Mouse (Mus musculus): ENCODE measurements around the gene Majin. TPM values are rescaled to one million over a fixed set of nuclear protein-coding genes. Genes with fewer than 3 reads are reported as not detected.

The Majin gene
- total and polyA plus RNA-seq, 3 experiments: not detected

- no peak for DNase-seq (ENCODE audit: extremely low read depth)
- no peaks in the 10 kb centered on the region for H3K79me2 ChIP-seq (replicated peaks; ENCODE audit: control insufficient read depth, extremely low read depth, insufficient read depth, poor library complexity, severe bottlenecking)
- no peak overlapping the region for H3K9ac ChIP-seq (ENCODE audit: insufficient read depth, low read depth)
- H3K4me2 ChIP-seq (ENCODE audit: insufficient read depth, low read depth, poor library complexity, severe bottlenecking): no peak overlapping the region
- in situ Hi-C loops (cut with MboI; ENCODE audit: low pct_ligation_motif_present, low pct_unique_long_range_greater_than_20kb, low sequenced_read_pairs) (no loop called here), dilution Hi-C loops (cut with MboI; ENCODE audit: extremely low pct_ligation_motif_present, extremely low pct_unique_long_range_greater_than_20kb, low sequenced_read_pairs) (no loop called here)
- no peak overlapping the region for H3K4me3 ChIP-seq (replicated peaks in 1 of 3; ENCODE audit: low read depth in 2 of 3, low read length in 2 of 3, poor library complexity in 1 of 3)
- H3K4me1 ChIP-seq (ENCODE audit: control insufficient read depth in 1 of 2, insufficient read depth in 2 of 2): peaks cover 2 to 23% of the 10 kb centered on the region in 2 experiments; a peak in 2 of 4 replicates
- no peaks in the 10 kb centered on the region for H3K9me3 ChIP-seq (replicated peaks; ENCODE audit: low read length)
- H3K36me3 ChIP-seq (replicated peaks in 1 of 2; ENCODE audit: control insufficient read depth in 1 of 2, insufficient read depth in 1 of 2, low read length in 1 of 2): peaks cover 14 to 37% of the 10 kb centered on the region in 2 experiments
- H3K27ac ChIP-seq (ENCODE audit: insufficient read depth, low read depth): no peak overlapping the region
- TF ChIP-seq SIN3A (IDR thresholded peaks at IDR 0.05; ENCODE audit: low read length) (no peak), IRF4 (IDR thresholded peaks at IDR 0.05; ENCODE audit: low read depth, low read length) (no peak), GABPA (IDR thresholded peaks at IDR 0.05; ENCODE audit: insufficient replicate concordance, low read depth, low read length) (no peak), KAT2A (IDR thresholded peaks at IDR 0.05; ENCODE audit: insufficient replicate concordance, low read length) (no peak), CTCF (conservative IDR thresholded peaks at IDR 0.05 in 1 of 2, IDR thresholded peaks at IDR 0.05 in 1 of 2; ENCODE audit: low read depth in 2 of 2, low read length in 2 of 2) (no peak), MEF2A (IDR thresholded peaks at IDR 0.05; ENCODE audit: borderline replicate concordance, low read depth, low read length) (no peak), EP300 (IDR thresholded peaks at IDR 0.05; ENCODE audit: low read length) (no peak), ZC3H11A (IDR thresholded peaks at IDR 0.05; ENCODE audit: low read depth, low read length) (no peak), ZKSCAN1 (IDR thresholded peaks at IDR 0.05; ENCODE audit: borderline replicate concordance, low read depth, low read length) (no peak), JUND (conservative IDR thresholded peaks at IDR 0.05; ENCODE audit: low read depth, low read length) (no peak), USF1 (IDR thresholded peaks at IDR 0.05; ENCODE audit: low read depth, low read length) (no peak), CHD1 (IDR thresholded peaks at IDR 0.05; ENCODE audit: low read depth, low read length) (no peak), BHLHE40 (IDR thresholded peaks at IDR 0.05; ENCODE audit: low read depth, low read length) (no peak), ZMIZ1 (IDR thresholded peaks at IDR 0.05; ENCODE audit: low read depth, low read length) (no peak), NRF1 (IDR thresholded peaks at IDR 0.05; ENCODE audit: low read depth, low read length) (no peak), MAZ (IDR thresholded peaks at IDR 0.05; ENCODE audit: low read depth, low read length) (no peak), UBTF (IDR thresholded peaks at IDR 0.05; ENCODE audit: low read depth, low read length) (no peak)
- no peaks in the 10 kb centered on the region for H3K27me3 ChIP-seq (replicated peaks)
These were observed 43.7 kb downstream of the Majin start for GRCm38 (mm10) chr19:6227864-6228263.

GRCm38 (mm10) chr19:6230411-6230810, 46.2 kb downstream of the Majin start:
- H3K4me1 ChIP-seq (ENCODE audit: control insufficient read depth in 1 of 2, insufficient read depth in 2 of 2): peaks cover 2 to 27% of the 10 kb centered on the region in 2 experiments; a peak in 2 of 4 replicates
- H3K36me3 ChIP-seq (replicated peaks in 1 of 2; ENCODE audit: control insufficient read depth in 1 of 2, insufficient read depth in 1 of 2, low read length in 1 of 2): peaks cover 14 to 40% of the 10 kb centered on the region in 2 experiments
- no peak overlapping the region for H3K4me2 ChIP-seq (ENCODE audit: insufficient read depth, low read depth, poor library complexity, severe bottlenecking)
- no peak overlapping the region for H3K9ac ChIP-seq (ENCODE audit: insufficient read depth, low read depth)
- H3K27me3 ChIP-seq (replicated peaks): no peaks in the 10 kb centered on the region
- no peak overlapping the region for H3K27ac ChIP-seq (ENCODE audit: insufficient read depth, low read depth)
- no peaks in the 10 kb centered on the region for H3K9me3 ChIP-seq (replicated peaks; ENCODE audit: low read length)
- DNase-seq (ENCODE audit: extremely low read depth): no peak
- H3K4me3 ChIP-seq (replicated peaks in 1 of 3; ENCODE audit: low read depth in 2 of 3, low read length in 2 of 3, poor library complexity in 1 of 3): no peak overlapping the region
- TF ChIP-seq ZMIZ1 (IDR thresholded peaks at IDR 0.05; ENCODE audit: low read depth, low read length): no peak
- no peak for TF ChIP-seq NELFE (IDR thresholded peaks at IDR 0.05; ENCODE audit: low read depth, low read length)
- TF ChIP-seq MEF2A (IDR thresholded peaks at IDR 0.05; ENCODE audit: borderline replicate concordance, low read depth, low read length): no peak
- no peak for TF ChIP-seq MAX (IDR thresholded peaks at IDR 0.05; ENCODE audit: low read length)
- TF ChIP-seq CHD1 (IDR thresholded peaks at IDR 0.05; ENCODE audit: low read depth, low read length): no peak
- no peak for TF ChIP-seq ZKSCAN1 (IDR thresholded peaks at IDR 0.05; ENCODE audit: borderline replicate concordance, low read depth, low read length)
- no peak for TF ChIP-seq USF2 (conservative IDR thresholded peaks at IDR 0.05; ENCODE audit: low read depth, low read length)
- no peak for TF ChIP-seq JUND (conservative IDR thresholded peaks at IDR 0.05; ENCODE audit: low read depth, low read length)
- no peak for TF ChIP-seq CTCF (conservative IDR thresholded peaks at IDR 0.05 in 1 of 2, IDR thresholded peaks at IDR 0.05 in 1 of 2; ENCODE audit: low read depth in 2 of 2, low read length in 2 of 2)
- TF ChIP-seq NRF1 (IDR thresholded peaks at IDR 0.05; ENCODE audit: low read depth, low read length): no peak
- TF ChIP-seq IRF4 (IDR thresholded peaks at IDR 0.05; ENCODE audit: low read depth, low read length): no peak
- no peak for TF ChIP-seq MYC (IDR thresholded peaks at IDR 0.05; ENCODE audit: low read depth, low read length)
- TF ChIP-seq MAFK (IDR thresholded peaks at IDR 0.05; ENCODE audit: insufficient replicate concordance, low read length): no peak
- in situ Hi-C loops (cut with MboI; ENCODE audit: low pct_ligation_motif_present, low pct_unique_long_range_greater_than_20kb, low sequenced_read_pairs) (loop anchor here (5.0 kb wide), 1 partner anchor 73 kb away; no protein-coding TSS in a partner anchor), dilution Hi-C loops (cut with MboI; ENCODE audit: extremely low pct_ligation_motif_present, extremely low pct_unique_long_range_greater_than_20kb, low sequenced_read_pairs) (no loop called here)
- no peaks in the 10 kb centered on the region for H3K79me2 ChIP-seq (replicated peaks; ENCODE audit: control insufficient read depth, extremely low read depth, insufficient read depth, poor library complexity, severe bottlenecking)

Data from CH12.LX (cell line).